Mouse (Mus musculus) cerebellum, adult 2 months (tissue): ENCODE results near the gene Il31ra.

Experiments
- CTCF ChIP-seq: fragments of 200-500 bp; IDR thresholded peaks from 2 replicates; pipeline ENCODE4 v1.5.1; 2011; ENCODE audit warnings: low read depth, mild to moderate bottlenecking, control low read depth, low read length, moderate library complexity, borderline replicate concordance; ENCODE audit not compliant: insufficient read depth
- POLR2A ChIP-seq: fragments of 200-500 bp; IDR thresholded peaks from 2 replicates; pipeline ENCODE4 v1.6.1; 2011; ENCODE audit warnings: low read length, control low read depth, borderline replicate concordance; ENCODE audit not compliant: insufficient read depth

- TF ChIP-seq CTCF: no peak
- no peak for TF ChIP-seq POLR2A
Observed at GRCm38 (mm10) chr13:112523346-112523970, 70.7 kb downstream of the Il31ra start.
